Mouse (Mus musculus): ENCODE results near the gene Hsd11b2.

Gene Hsd11b2

DNA sequence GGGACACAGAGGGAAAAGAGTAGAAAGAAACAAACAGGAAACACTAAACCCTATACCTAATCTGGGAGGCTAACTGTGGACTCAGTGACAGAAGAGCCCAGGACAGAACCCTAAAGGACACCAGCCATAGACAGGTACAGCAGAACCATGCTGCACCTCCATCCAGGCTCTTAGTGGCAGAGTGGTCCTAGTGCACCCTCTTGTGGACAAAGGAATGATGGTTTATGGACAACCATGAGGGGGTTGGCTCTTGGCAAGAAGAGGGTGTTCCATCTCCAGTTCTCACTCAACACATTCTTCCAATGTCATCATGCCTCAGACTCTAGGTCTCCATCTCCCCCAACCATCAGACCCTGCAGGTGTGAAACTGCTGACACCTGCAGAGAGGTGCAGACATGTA, 35.5 kb downstream of the Hsd11b2 start:
- DNase-seq (ENCODE audit: low read depth in 1 of 2, low spot score in 2 of 2) = no peak

DNA sequence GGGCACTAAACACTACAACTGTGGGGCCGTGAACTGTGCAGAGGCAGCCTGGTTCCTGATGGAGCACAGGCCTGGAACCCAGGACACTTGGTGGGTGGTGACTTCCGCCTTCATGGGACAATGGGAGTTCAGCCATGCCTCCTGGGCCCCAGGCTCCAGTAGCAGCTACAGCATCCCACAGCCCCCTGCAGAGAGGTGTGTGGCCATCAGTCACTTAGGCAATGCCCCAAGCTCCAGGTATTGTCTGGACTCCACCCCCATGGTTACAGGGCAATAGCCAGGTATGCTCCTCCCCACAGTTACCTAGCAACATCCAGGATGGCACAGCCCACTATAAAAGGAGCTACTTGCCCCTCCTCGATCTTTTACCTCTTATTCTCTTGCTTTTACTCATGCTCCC, 36.7 kb downstream of the Hsd11b2 start:
- DNase-seq (ENCODE audit: low read depth in 1 of 2, low spot score in 2 of 2) = no peak

DNA sequence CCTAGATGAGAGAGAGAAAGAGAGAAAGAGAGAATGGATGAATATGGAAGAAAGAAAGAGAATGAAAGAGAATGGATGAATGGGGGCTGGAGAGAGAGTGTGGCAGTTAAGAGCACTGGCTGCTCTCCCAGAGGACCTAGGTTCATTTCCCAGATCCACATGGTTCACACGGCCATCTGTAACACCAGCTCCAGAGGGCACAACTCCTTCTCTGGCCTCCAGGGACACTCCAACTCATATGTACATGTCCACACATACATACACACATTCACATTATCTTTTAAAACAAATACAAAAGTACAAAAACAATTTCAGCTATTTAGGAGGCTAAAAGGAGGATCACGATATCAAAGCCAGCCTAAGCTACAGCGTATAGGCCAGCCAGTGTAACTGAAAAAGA, 44.3 kb downstream of the Hsd11b2 start:
- DNase-seq (ENCODE audit: low read depth in 1 of 2, low spot score in 2 of 2) = no peak

DNA sequence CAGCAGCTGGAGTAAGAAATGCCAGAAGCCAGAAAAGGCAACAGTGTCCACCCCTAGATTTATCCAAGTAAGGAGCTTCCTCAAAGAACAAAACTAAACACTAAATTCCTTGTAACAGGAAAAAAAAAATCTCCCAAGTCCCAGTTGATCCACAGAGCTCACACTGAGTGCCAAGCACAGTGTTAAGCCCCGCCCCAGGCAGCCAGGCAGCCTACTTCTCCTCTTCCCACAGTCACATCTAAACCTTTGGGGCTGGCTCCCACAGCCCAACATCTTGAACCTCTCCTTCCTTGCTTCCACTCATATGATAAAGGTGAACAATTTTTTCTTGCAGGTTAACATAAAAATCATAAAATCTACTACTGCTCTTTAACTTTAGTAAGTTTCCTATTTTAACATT, 45.3 kb downstream of the Hsd11b2 start:
- no peak for DNase-seq (ENCODE audit: low read depth in 1 of 2, low spot score in 2 of 2)

DNA sequence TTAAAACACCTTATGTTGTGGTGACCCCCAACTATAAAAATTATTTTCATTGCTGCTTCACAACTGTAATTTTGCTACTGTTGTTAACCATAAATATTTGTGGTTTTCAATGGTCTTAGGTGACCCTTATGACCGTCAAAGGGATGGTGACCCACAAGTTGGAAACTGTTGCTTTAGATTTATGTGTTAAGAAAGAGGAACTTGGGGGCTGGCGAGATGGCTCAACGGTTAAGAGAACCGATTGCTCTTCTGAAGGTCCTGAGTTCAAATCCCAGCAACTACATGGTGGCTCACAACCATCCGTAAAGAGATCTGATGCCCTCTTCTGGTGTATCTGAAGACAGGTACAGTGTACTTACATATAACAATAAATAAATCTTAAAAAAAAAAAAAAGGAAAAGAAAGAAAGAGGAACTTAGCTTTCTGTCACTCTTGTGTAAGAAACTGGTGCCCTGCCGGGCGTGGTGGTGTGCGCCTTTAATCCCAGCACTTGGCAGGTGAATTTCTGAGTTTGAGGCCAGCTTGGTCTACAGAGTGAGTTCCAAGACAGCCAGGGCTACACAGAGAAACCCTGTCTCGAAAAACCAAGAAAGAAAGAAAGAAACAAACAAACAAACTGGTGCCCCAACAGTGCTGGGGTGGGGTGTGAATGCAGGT, 46.1 kb downstream of the Hsd11b2 start:
- peak in 1 of 2 experiments; percentile 25 for DNase-seq (ENCODE audit: low read depth in 1 of 2, low spot score in 2 of 2)

DNA sequence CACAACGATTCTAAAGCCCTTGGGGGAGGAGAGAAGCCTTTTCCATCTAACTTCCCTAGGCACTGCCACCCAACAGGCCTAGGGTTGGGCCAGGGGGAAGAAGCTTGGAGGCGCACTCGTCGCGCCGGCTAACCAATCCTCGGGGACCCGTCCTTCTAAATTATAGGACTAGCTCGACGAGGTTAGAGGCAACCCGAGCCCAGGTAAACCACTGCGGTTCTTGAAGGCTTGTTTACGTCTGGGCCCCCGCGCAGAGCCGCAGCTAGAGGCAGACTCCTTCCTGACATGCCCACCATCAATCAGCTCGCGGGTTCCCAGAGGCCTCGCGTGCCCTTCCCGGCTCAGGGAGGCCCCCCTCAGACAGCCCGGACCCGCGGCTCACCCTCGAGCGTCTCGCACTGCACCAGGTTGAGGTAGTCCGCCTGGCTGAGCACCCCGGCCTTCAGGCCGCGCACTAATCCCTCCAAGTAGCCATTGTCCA, 46.9 kb downstream of the Hsd11b2 start:
- DNase-seq (ENCODE audit: low read depth in 1 of 2, low spot score in 2 of 2) = peak in 1 of 2 experiments; percentile 19

DNA sequence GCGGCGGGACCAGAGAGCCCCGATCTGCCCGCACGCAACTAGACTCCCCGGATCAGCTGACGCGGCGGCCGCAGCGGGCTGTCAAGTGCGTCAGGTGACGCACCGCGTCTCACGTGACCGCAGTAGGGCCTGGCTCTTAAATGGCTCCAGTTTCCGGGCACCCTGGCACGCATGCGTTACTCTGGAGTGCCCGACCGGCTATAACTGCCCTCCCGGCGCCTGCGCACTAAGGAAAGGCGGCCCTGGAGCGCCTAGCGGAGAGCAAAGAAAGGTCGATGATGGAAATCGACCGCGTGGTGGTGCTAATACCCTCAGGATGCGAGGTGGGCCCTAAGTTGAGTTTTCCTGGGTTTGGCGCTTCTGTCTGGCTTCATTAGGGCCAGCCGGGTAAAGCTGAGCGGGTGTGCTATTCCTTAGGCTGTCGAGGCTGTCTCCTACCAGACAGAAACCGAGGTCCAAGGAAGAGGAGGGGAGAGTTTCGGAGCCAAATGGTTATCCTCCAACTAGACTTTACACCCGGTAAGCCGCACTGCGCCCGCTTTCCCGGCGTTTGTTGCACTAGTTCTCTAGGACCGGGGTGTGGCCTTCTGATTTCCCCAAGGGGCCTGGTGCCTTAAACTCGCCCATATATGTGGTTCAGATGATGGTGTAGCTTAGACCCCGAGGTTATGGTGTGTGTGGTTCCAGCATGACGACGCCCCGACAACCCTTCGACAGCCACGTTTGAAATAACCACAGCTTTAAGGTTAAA, 47.6 kb downstream of the Hsd11b2 start, which contains the start of gene Atp6v0d1:
Atp6v0d1 (minus strand) TSS at position 96 of the 751 bp plus-strand sequence.
- peak; percentile 98 to 99 for DNase-seq (ENCODE audit: low read depth in 1 of 2, low spot score in 2 of 2)

DNA sequence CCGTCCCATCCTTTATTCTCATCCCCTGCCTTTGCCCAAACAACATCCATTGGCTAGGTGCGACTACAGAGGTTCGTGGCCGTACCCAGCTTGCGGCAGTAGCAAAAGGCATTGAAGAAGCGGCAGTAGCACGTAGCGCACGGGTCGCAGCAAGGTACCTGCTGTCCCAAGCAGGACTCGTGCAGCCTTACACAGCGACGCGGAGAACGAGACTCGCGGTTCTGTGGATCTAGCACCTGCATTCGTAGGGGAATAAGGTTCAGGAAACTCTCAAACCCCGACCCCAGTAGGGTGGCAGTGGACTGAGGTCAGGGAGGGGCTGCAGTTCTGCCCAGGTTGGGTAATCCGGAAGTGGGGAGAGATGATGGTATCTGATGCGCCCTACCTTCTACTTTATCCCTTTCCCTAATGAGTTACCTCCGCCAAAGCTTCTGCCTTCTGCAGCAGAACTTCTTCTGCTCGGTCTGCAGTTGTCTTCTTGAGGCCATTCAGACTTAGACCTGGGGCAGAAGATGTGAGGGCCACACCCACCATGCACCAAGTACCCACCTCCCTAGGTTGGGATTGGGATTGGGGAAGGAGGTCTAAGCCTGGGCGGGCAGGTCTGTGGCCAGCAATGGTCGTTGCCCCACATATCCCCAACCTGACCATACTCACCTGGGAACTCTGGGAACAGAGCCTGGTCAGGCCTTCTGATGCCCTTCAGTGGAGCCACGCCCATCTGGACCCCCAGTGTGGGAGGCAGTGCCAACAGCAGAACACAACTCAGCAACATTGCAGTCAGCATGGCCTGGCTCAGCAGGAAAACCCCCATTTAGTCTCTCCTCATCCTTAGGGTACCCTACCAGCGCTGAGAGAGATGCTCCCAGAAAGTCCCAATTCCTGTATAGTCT, 48.4 kb downstream of the Hsd11b2 start:
- DNase-seq (ENCODE audit: low read depth in 1 of 2, low spot score in 2 of 2) = no peak

DNA sequence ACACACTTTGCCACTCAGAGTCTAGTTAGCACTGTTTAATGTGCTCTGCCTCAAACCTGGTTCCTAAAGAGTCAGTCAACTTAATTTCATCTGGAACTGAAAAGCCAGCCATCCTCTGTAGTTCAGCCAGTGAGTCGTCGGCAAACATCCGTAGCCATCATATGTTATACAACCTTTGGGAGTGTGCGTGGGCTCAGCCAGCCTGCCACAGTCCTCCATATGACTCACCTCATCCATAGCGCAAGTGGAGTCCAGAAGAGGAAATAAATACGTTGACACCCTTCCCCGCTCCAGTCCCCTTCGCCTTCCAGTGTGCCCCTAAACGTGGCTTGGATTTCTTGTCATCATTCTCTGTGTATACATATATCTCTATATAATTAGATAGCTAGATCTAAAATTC, 53.3 kb downstream of the Hsd11b2 start:
- DNase-seq (ENCODE audit: low read depth in 1 of 2, low spot score in 2 of 2) = no peak

DNA sequence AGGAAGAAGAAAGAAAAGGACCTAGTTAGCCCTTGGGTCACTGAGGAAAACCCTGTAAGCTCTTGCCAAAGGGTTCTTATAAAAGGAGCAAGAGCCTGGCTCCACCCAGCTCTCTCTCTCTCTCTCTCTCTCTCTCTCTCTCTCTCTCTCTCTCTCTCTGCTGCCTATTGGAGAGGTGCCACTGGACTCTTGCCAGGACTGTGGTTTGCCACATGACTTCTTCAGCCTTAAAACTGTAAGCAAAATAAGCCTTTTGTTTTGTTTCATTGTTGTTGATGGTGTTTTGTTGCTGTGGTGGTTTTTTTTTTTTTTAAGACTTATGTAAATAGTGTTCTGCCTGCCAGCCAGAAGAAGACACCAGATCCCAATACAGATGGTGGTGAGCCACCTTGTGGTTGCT, 54.9 kb downstream of the Hsd11b2 start:
- DNase-seq (ENCODE audit: low read depth in 1 of 2, low spot score in 2 of 2) = no peak
